Mouse (Mus musculus) liver, adult 10 weeks (tissue): ENCODE results near the gene Prkd2. TPM values are rescaled to one million over a fixed set of nuclear protein-coding genes. Genes with fewer than 3 reads are reported as not detected.

ENCODE experiments used
- polyA plus RNA-seq: library from polyadenylated mRNA; stranded (reverse); fragments of 350-450 nt; fragmentation: Illumina TruSeq; extraction: RNeasy Lipid Tissue Mini Kit (QIAGEN cat#74804); gene quantifications from one replicate; pipeline ENCODE4 v1.2.3, GENCODE M21; 2014; ENCODE audit warnings: low read depth, low replicate concordance

Prkd2 gene
- polyA plus RNA-seq, result 0.56 TPM

DNA sequence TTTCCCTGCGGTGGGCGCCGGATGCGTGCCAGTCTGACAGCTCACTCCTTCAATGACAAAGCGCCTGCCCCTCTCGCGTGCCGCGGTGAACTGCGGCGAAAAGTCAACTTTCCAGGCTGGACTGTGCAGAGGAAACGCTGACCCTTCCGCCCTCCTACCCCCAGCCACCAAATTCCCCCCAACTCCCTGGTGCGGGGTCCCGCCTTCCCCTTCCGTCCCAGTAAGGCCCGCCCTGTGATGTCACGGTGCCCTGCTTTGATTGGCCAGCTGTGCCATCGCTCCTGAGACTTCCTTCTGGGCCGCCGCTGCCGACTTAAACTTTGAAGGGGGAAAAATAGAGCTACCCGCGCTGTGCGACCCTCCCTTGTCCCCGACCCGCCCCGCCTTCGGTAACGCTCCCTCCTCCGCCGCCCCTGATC, at the start of gene Prkd2:
Gene Prkd2 (plus strand): TSS at position 258 of the 419 bp plus-strand sequence.

DNA sequence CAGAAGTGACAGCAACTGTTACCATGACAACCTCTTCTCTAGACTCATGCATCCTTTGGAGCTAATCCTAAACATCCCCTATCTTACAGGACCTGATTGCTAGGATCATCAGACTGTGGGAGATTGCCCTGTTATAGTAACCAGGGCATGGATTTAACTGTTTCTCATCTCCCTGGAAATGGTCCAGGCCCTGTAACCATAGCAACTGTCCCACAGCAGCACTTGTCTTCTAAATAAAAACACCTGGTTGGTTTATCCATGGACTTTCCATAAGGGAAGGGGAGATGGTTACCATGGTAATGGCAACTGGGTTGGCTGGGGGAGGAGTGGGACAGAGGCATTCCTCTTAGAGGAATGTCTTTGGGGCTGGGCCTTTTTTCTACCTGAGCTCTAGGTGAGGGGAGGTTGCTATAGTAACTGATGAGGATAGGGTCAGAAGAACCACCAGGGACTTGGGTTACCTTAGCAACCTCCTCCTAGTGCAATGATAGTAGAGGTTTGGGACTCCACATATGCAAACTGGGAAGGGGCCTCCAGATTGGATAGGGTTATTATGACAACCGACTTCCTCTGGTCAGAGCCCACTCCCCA, 27.3 kb upstream of the Prkd2 start, which contains the start of gene Strn4:
Gene Strn4 (plus strand): TSS at position 539 of the 591 bp plus-strand sequence.

DNA sequence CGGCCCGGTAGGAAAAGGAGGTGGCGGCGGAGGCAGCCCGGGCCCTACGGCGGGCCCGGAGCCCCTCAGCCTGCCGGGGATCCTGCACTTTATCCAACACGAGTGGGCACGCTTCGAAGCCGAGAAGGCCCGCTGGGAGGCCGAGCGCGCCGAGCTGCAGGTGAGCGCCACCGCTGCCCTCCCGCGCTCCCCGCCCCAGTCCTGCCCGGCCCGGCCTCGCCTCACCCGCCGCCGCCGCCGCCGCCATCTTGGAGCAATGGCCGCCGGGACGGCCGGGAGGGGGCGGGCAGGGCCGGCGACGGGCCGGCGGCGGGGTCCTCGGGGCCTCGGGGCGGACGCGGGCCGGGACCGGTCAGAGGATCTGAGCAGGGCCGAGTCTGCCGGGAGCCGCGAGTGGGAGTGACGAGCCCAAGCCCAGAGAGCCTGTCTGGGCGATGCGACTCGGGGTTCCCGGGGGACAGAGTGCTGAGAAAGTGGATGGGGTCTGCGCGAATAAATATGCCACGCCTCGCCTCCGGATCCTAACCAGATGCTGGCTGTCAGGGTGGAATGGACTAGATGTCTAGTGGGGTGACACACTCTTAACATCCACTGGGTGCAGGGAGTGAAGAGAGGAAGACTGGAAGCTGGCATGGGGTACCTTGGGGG, 26.1 kb upstream of the Prkd2 start, which contains the start of gene Fkrp:
Gene Fkrp (minus strand): TSS at position 258 of the 648 bp plus-strand sequence.

DNA sequence AGATGAGACGGTGACA, 32.4 kb downstream of the Prkd2 start, which contains the start of gene Dact3:
Gene Dact3 (plus strand): TSS at position 8 of the 16 bp plus-strand sequence.

DNA sequence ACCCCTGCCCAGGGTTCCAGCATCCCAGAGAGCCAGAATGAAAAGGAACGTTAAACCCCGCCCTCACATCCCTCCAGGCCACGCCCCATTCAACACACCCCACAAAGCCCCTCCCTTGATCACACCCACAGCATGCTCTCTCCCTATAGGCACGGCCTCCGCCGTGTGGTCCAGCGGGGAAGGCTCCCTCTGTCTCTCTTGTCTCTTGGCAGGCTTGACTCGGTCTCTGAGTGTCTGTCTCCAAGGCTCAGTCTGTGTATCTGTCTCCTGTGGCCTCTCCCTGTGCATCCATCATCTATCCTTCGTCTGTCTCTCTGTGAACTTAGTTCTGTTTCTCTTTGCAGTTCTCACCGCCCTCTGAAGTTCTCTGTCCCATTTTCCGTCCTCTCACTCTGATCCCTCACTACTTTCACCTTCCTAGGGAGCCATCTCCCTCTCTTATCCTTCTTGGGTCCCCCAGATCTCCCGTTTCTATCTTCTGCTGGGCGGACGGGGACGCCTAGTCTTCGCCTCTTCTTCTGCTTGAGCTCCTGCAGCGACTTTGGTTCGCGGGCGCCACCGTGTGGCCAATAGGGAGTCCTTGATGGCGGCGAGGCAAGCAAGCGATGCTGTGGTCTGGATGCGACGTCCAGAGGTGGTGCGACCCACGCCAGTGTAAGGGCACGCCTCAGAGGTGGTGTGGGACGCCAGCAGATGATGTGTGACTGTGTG, 49.1 kb downstream of the Prkd2 start, which contains the start of gene Gng8:
Gene Gng8 (plus strand): TSS at position 146 of the 711 bp plus-strand sequence.

DNA sequence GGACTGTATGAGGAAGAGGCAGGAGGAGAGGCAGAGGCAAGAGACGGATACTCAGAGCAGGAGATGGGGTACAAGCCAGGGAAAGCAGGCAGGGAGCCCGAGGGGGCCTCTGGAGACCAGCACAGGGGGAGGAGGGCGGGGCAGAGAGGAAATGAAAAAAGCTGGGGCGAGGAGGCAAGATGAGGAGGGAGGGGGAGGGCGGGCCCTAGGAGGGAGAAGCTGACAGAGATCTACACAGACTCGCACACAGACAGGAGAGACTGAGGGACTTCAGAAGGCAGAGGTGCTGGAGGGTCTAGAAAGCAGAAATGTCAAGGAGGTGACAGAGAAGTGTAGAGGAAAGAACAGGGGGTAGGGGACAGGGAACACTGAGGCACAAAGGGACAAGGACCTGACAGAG, 63.6 kb downstream of the Prkd2 start, which contains the start of gene Ptgir:
Gene Ptgir (plus strand): TSS at position 210 of the 400 bp plus-strand sequence.

Other genes with a start within 250 kb of the Prkd2 start
- gene Arhgap35, start 227.9 kb upstream of the Prkd2 start, polyA plus RNA-seq, result 18.5 TPM
- gene Ceacam15, start 167.2 kb upstream of the Prkd2 start, polyA plus RNA-seq, result not detected
- gene Ceacam9, start 121.0 kb upstream of the Prkd2 start, polyA plus RNA-seq, result not detected
- 42.6 TPM for gene Ap2s1, start 104.5 kb upstream of the Prkd2 start, polyA plus RNA-seq
- 0.87 TPM for gene Slc1a5, start 61.6 kb upstream of the Prkd2 start, polyA plus RNA-seq
- 7.9 TPM for gene Strn4, start 27.0 kb upstream of the Prkd2 start, polyA plus RNA-seq
- gene Fkrp, start 26.2 kb upstream of the Prkd2 start, polyA plus RNA-seq, result 4.2 TPM
- 0.24 TPM for gene Dact3, start 32.4 kb downstream of the Prkd2 start, polyA plus RNA-seq
- gene Gng8, start 48.9 kb downstream of the Prkd2 start, polyA plus RNA-seq, result not detected
- gene Ptgir, start 63.6 kb downstream of the Prkd2 start, polyA plus RNA-seq, result not detected
- 12.5 TPM for gene Calm3, start 81.2 kb downstream of the Prkd2 start, polyA plus RNA-seq
- not detected for gene Pnmal2, start 101.8 kb downstream of the Prkd2 start, polyA plus RNA-seq
- gene Pnmal1, start 116.8 kb downstream of the Prkd2 start, polyA plus RNA-seq, result not detected
- not detected for gene Gm42372, start 140.2 kb downstream of the Prkd2 start, polyA plus RNA-seq
- gene Ccdc8, start 149.8 kb downstream of the Prkd2 start, polyA plus RNA-seq, result 0.13 TPM
- gene Ppp5c, start 185.0 kb downstream of the Prkd2 start, polyA plus RNA-seq, result 9.2 TPM
- gene Hif3a, start 219.5 kb downstream of the Prkd2 start, polyA plus RNA-seq, result 0.08 TPM
- gene Psg16, start 231.1 kb downstream of the Prkd2 start, polyA plus RNA-seq, result not detected